Mouse (Mus musculus) urinary bladder, postnatal 36 days (tissue): ENCODE results near the gene Pkp3.
"Not testable (repeated sequence)": the region's sequence is repeated elsewhere in the genome, so short reads cannot be mapped to it uniquely, and the experiment has no call there.

Experiments used
- DNase-seq, 2 experiments: peaks; one replicate each; pipeline ENCODE4 v3.0.0; 2022; ENCODE audit warnings: low spot score in 2 of 2, mixed read lengths in 1 of 2

Pkp3 gene

GRCm38 (mm10) chr7:141077841-141078240 lies at the start of gene Pkp3:
Gene Pkp3 (plus strand): TSS chr7:141078218.
- no peak for DNase-seq

GRCm38 (mm10) chr7:141028831-141029230 lies 49.2 kb upstream of the Pkp3 start, which contains the start of gene Gm17387:
Gene Gm17387 (plus strand): TSS chr7:141029131.
- no peak for DNase-seq

- DNase-seq: no peak
These were observed 47.6 kb upstream of the Pkp3 start for GRCm38 (mm10) chr7:141030390-141030789.

- DNase-seq: no peak
These were observed 45.4 kb upstream of the Pkp3 start for GRCm38 (mm10) chr7:141032458-141033167.

- DNase-seq: not testable (repeated sequence)
These were observed 41.4 kb upstream of the Pkp3 start for GRCm38 (mm10) chr7:141036624-141037023.

- DNase-seq: no peak
These were observed 39.7 kb upstream of the Pkp3 start for GRCm38 (mm10) chr7:141038090-141039032.

GRCm38 (mm10) chr7:141039386-141040107 lies 38.5 kb upstream of the Pkp3 start:
- DNase-seq: no peak

- no peak for DNase-seq
These were observed 37.0 kb upstream of the Pkp3 start for GRCm38 (mm10) chr7:141040867-141041606.

- peak; percentile 67 to 82 for DNase-seq
These were observed 36.4 kb upstream of the Pkp3 start for GRCm38 (mm10) chr7:141041661-141042060.

- no peak for DNase-seq
These were observed 35.5 kb upstream of the Pkp3 start for GRCm38 (mm10) chr7:141042539-141042938.

- no peak for DNase-seq
These were observed 31.0 kb upstream of the Pkp3 start for GRCm38 (mm10) chr7:141046931-141047580.

- peak; percentile 63 to 81 for DNase-seq
These were observed 30.3 kb upstream of the Pkp3 start for GRCm38 (mm10) chr7:141047581-141048225.

- DNase-seq: peak; percentile 90 to 92
These were observed 29.5 kb upstream of the Pkp3 start for GRCm38 (mm10) chr7:141048226-141049218.

GRCm38 (mm10) chr7:141049326-141049725 lies 28.7 kb upstream of the Pkp3 start:
- no peak for DNase-seq

GRCm38 (mm10) chr7:141051060-141051685 lies 26.8 kb upstream of the Pkp3 start:
- no peak for DNase-seq

- DNase-seq: no peak
These were observed 26.0 kb upstream of the Pkp3 start for GRCm38 (mm10) chr7:141052016-141052415.

GRCm38 (mm10) chr7:141052421-141052820 lies 25.6 kb upstream of the Pkp3 start:
- no peak for DNase-seq

- DNase-seq: no peak
These were observed 22.2 kb upstream of the Pkp3 start for GRCm38 (mm10) chr7:141055785-141056184.
